Mouse (Mus musculus) lung, postnatal 36 days (tissue): Measurements from ENCODE around the gene Mrpl39.

Source experiments
- DNase-seq: peaks from one replicate; pipeline ENCODE4 v3.0.0; 2022; ENCODE audit warnings: mixed read lengths

Gene Mrpl39

GRCm38 (mm10) chr16:84680760-84681159, 54.8 kb downstream of the Mrpl39 start:
- no peak for DNase-seq

- no peak for DNase-seq
Measured at GRCm38 (mm10) chr16:84677292-84677691, 58.2 kb downstream of the Mrpl39 start.
